Mouse (Mus musculus) ovary, postnatal 14 days (tissue): ENCODE results near the gene Catsperg1.
"Not testable (repeated sequence)": the region's sequence is repeated elsewhere in the genome, so short reads cannot be mapped to it uniquely, and the experiment has no call there.

Experiments used
- DNase-seq: peaks from one replicate; pipeline ENCODE4 v3.0.0; 2022; ENCODE audit warnings: low spot score

Catsperg1 gene

DNA sequence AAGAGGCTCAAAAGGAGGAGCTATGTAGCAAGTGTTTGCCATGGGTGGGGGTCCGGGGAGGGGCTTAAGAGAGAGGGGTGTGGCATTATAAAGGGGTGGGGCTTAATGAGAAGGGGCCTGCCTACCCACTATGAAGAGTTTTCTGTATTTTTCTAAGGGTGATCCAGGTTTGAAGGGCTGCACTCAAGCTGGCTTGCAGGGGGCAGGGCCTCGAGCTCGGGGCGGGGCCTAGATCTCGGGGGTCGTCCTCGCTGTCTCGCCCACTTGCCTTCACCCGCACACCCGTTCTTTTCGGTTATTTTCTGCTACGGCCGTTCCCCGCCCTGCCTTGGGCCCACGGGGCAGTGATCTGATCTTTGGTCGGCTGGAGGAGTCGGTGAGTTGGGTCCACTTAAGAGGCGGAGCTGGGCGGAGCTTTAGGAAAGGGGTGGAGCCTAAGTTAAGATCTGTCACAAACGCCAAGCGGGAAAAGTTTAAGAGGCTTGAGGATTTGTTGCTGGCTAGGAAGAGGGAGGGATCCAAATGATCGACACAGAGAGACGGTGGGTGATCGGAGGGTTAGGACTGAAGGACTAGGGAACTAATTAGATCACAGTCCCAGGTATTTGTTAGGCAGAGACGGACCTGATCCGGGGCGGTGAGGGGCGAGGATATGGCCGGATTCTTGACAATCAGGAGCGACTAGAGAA lies 43.6 kb downstream of the Catsperg1 start, which contains the start of the genes Ggn and Spred3:
Gene Ggn, plus strand, starts transcription at position 145 of the 689 bp plus-strand sequence.
Gene Spred3, minus strand, starts transcription at position 346 of the 689 bp plus-strand sequence.
- peak; percentile 69 for DNase-seq

DNA sequence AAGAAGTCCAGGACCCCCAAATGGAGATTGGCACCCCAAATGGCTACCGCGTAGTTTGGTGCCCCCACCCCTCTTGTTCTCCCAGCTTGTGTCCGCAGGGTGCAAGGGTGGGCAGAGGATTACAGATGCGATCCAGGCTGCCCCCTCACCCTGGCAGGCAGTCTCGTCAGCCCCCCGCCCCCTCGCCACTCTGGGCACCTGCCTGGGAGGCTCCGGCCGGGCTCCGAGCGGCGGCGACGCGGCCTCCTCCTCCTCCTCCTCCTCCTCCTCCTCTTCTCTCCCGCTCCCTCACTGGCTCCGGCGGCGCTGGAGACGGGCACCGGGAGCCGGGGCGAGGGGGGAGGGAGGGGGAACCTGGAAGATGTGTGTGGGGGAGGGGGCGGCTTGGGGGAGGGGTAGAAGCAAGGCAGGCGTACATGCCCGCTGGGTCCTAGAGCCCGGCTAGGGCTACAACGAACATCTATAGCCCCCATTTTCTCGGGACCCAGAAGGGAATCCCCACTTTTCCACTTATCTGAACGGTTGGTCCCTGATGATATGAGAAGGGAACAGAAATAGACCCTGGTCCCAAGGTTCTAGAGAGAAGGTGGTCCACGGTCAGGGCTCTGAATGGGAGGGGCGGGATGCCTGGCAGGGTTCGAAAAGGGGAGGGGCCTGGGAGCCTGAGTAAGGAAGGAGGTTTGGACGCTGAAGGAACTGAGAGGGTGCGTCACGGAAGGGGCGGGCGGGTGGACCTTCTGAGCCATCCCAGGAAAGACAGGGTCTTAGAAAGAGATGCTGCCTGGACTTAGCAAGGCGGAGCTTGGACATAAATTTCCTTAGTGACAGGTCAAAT lies 44.4 kb downstream of the Catsperg1 start:
- DNase-seq: peak; percentile 57

DNA sequence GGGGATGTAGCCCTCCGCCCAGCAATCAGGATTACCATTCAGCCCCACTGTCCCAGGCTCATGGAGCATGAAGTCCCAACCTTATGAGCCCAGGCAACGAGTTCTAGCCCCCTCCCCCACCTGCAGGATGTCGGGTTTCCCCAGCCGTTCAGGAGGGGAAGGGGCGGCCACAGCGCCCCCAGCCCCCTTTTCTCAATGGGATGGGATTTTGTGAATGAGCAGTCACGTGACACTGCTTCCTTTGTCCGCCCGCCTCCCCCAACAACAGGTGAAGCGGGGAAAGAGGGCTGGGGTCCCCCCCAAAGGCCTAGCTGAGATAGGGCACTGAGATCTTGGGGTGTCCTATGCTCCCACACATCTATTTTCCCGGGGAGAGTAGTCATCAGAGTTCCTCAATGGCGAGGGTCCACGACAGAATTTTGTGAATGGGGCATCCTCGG lies 45.0 kb downstream of the Catsperg1 start:
- no peak for DNase-seq

DNA sequence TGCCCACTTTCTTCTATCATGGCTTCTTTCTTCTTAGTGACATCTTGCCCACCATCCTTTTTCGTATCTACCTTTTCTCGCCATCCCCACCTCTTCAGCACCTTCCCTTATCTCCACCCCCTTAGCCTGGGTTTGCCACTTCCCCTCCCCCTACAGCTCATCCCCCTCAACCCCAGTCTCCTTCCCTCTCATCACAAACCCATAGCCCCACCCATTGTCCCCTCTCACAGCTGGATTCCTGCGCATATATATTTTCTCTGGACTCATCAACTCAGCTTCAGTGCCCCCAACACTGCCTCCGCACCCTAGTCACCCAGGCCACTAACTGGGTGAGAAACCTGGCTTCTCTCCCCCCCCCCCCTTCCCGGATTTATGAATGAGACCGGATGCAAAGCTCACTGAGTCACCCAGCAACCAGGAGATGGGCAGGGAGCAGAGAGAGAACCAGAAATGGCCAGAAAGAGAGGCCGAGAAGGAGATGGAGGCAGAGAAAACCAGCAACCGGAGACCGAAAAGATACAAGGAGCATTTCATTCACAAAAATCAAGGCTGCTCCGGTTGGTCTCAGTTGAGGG lies 45.6 kb downstream of the Catsperg1 start:
- DNase-seq: no peak

DNA sequence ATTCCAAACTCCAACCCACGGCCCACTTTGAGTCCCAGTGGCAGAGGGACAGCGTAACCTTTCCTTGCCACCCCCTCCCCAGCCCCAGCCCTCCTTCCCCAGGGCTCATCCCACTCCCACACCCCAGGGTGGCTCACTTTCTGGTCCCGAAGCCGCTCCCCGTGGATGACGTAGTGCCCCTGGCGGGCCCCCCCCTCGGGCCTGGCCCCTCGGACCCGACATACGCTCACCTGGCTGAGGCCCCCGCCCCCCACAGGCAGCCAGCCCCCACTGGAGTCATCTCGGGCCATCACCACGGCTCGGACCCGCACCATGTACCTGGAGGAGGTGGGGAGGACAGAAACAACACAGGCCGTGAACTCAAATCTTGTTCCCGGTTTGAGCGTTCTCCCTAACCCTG lies 46.2 kb downstream of the Catsperg1 start:
- no peak for DNase-seq

DNA sequence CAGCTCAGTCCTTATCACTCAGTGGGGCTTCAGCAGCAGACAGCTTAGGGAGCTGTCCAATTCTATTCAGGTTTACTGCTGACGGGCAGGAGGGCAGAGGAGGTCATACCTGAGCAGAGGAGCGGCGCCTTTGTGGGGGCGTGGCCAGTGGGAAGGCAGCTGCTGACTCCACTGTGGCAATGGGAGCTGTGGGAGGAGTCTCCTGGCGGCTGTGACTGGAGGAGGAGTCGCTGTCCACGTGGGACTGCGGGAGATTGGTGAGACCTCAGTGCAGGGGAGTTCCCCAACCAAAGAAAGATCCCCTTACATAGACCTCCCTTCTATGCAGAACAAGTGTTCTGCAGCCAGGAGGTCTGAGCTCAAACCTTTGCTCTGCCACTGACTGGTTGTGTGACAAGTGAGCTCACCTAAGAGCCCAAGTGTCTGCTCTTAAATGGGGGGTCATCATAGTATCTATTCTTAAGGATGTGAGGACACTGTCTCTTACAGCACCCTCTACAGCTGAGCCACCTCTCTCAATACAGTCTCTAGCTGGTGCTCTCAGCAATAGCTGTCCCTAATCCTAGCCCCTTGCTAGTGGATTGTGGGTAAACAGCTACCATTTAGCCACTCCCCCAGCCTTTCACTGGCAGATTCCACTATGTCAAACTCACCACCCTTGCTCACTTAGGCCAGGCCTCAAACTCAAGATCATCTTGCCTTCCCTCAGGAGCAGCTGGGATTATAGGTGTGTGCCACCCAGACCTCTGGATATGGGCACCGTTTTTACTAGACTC lies 50.9 kb downstream of the Catsperg1 start:
- no peak for DNase-seq

DNA sequence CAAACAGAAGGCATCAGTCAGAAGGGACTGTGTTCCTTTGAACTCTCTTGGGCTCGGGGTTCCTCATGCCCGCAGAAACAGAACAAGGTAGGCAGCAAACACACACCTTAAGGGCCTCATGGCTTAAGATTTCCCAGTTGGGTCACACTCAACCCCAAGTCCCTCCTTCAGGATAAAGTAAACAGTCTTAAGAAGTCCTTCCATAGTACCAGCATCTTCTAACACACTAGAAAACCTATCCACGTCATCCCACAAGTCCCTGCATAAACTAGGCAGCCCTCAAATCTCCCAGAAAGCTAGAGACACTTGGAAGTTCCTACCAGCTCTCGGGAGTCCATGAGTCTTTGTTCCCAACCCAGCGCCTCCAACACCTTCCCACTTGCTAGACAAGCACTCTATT lies 51.5 kb downstream of the Catsperg1 start:
- DNase-seq: no peak

DNA sequence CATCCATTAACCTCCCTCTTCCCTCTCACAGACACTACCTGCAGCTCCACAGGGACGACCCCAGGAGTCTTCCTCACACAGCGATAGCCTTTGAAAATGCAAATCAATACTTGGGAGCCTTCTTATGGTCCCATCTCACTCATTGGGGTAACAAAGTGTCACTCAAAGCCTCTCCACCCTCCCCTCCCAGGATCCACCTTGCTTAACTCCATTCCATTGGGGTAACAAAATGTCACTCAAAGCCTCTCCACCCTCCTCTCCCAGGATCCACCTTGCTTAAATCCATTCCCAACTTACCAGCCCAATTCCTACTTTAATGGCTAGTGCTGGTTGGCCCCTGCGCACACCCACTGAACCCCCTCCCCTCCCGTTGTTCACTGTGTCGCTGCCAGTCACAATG lies 55.6 kb downstream of the Catsperg1 start:
- DNase-seq: no peak

DNA sequence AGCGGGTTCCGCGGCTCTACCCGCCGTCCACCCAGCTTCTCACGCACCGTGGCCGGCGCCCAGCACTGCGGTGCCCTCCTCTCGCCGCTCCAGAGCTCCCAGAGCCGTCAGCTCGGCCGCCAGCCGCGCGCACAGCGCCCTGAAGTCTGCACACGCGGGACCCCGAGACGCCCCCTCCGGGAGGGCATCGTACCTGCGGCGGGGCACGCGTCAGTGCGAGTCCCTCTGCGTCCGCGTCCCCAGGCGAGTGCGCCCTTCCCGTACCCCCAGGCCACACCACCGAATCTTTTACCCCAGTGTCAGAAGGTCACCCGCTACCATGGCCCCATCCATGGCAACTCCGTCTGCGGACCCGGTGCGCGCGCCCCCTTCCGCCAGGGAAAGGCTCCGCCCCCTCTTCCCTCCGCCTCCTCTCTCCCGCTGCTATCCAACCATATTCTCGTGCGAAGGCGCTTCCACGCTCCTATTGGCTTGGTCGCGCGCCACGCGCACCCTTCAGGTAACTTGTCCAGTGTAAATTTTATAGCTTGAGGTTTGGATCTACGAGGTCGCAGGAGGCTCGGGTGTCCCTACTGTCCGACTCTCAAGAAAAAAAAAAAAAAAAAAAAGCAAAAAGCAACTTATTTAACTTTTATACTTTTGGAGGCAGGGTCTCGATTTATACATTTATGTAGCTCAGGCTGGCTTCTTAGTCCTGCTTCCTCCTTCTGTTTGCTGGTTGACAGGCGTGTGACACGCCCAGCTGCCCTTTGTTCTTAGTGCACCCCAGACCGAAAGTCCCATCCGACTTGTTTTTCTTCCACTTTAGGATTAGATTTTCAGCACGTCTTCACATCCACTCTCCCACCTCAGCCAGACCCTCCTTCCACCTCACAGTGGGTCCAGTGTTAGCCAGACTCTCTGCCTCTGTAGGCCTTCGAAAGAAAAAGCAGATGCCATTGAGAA lies 57.7 kb downstream of the Catsperg1 start, which contains the start of gene Fam98c:
Gene Fam98c, minus strand, starts transcription at position 397 of the 945 bp plus-strand sequence.
- peak; percentile 73 for DNase-seq

DNA sequence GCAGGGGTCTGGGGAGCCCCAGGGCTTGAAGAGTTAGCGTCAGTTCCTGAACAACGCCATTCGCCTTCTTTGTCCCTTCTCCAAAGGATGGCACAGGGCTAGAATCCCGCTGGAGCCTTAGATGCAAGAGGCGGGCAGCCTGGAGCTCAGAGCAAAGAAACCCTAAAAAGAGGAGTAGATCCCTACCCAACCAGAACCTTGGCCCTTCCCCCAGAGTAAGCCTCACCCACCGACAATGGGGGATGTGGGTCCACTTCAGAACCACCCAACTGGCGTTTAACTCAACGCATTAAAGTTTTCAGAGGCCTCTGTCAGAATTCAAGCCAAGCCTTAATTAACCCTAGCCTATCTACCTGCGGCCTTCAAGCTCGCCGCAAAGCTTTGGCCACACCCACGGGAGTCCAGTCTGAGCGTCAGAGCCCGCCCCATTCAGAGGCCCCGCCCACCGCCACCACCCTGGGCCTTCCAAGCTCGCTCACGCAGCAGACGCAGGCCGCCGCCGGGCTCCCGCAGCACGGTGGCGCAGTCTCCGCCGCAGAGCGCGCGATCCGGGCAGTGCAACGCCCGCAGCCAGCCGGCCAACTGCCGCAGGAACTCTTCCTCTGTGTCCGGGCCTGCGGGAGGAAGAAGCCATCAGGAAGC lies 58.5 kb downstream of the Catsperg1 start:
- peak; percentile 74 for DNase-seq

DNA sequence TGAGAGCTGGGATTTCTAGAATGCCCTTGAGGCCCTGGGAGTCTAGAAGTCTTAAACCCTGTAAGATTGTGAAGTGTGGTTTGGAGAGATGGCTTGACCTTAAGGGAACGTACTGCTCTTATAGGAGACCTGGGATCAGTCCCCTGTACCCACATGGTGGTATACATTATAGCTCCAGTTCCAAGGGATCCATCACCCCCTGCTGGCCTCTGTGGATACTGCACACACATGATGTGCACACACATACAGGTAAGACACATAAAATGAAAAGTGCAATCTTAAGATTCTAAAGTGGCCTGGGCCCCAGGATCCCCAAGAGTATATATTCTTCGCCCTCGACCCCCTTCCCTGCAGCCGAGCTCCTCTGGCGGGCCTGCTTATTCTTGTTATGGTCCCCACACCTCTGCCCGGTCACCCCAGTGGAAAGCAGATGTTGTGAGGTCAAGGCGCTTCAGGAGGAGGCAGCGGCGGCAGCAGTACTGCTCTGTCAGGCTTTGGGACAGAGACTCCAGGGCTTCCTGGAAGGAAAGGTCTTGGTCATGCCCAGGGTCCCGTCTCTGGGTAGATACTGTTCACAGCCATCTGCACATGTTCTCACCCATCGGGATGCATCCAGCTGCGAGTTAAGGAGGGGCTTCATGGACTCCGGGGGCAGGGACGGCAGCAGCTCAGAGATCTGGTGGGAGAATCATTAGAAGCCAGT lies 59.7 kb downstream of the Catsperg1 start:
- DNase-seq: no peak

DNA sequence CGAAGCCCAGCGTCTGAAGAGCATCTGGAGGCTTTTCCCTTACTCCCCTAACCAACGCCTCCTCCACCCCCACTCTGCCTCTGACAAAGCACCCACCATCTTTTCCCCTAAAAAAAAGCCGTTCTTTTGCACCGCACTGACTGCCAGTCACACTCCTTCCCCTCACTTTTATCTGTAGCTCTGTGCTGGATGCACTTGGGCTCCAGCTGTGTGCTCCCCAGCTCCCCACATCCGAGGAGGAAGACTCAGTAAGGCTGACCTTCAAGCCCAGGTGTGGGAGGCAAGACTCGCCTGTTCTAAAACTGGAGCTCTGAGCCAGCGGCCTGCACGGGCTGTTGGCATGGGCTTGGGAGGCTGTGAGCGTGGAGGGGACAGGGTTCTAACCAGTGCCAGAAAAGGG lies 62.3 kb downstream of the Catsperg1 start:
- no peak for DNase-seq

DNA sequence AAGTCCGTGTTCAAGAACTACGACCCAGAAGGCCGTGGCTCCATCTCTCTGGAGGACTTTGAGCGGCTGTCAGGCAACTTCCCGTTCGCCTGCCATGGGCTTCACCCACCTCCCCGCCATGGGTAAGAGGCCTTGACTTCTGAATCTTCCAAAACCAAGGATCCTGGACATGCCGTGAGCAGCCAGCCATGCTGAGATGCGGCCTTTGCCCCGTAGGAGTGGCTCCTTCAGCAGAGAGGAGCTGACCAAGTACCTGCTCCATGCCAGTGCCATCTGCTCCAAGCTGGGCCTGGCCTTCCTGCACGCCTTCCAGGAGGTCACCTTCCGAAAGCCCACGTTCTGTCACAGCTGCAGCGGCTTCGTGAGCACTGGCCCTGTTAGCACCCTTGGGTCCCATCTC lies 65.1 kb downstream of the Catsperg1 start:
- no peak for DNase-seq

DNA sequence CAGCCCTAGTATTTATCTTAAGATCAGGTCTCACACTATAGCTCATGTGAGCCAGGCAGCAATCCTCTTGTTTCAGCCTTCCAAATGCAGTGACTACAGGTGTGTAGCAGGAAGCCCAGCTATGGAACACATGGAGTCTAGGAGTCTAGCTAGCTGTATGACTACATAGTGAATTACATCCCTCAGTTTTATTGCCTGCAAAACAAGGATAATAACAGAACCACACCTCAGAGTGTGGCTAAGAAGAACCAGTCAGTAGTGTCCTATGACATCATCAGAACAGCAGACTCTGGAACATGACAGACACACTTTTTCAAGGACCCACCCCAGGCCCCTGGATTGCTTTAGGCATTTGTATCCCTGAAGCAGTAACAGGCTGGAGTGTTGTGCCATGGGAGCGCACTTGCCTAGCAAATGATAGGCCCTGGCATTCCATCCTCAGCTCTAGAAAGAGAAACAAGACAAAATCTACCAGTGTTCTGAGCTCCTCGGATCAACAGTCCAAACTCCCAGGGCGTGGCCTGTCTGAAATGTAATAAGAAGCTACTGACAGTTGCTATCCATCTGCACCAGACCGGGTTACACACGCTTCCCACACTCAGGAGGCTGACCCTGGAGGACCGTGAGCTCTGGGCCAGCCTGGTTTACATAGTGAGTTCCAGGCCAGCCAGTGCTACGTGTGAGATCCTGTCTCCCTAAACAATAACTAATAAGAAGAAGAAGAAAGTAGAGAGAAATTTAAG lies 67.0 kb downstream of the Catsperg1 start:
- no peak for DNase-seq

DNA sequence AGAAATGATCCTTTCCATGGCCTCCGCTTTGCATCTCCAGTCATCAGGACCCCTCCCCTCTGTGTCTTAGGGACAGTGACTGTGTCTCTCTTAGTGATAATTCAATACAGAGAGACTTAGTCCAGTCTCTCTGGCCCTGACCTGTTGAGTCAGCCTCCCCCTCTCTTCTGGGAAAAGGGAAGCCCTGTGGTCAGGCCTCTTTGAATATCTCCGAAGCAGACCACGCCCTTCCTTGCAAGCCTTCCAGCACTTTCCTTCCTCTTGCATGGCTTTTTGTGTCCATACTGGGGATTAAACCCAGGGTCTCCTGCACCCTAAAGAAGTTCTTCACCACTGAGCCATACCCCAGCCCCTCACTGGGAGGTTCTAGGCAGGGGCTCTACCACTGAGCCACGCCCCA lies 69.8 kb downstream of the Catsperg1 start:
- no peak for DNase-seq

DNA sequence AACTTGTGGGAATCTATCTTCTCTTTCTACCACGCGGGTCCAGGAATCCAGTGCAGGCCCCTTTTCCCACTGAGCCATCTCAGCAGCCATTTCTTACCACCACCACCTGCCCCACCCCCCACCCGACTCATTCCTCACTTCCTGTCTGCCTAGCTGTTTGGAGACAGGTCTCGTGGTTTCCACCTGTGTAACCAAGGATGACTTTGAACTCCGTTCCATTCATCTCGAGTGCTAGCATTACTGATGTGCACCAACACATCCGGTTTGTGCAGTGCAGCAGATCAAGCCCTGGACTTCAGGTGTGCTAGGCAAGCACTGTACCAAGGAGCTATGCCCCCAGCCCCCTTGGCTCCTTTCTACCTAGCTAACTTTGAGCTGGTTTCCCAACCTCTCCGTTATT lies 72.4 kb downstream of the Catsperg1 start:
- DNase-seq: no peak

DNA sequence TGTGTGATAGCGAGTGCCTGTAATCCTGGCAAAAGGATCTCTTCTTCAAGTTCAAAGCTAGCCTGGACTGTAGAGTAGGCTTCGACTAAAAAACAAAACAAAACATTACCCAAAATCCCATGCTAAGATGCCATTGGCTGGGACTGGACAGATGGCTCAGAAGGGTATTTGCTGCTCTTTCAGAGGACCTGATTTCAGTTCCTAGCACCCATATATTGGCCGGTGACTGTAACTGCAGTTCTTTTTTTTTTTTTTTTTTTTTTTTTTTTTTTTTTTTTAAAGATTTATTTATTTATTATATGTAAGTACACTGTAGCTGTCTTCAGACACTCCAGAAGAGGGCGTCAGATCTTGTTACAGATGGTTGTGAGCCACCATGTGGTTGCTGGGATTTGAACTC lies 74.6 kb downstream of the Catsperg1 start:
- not testable (repeated sequence) for DNase-seq

DNA sequence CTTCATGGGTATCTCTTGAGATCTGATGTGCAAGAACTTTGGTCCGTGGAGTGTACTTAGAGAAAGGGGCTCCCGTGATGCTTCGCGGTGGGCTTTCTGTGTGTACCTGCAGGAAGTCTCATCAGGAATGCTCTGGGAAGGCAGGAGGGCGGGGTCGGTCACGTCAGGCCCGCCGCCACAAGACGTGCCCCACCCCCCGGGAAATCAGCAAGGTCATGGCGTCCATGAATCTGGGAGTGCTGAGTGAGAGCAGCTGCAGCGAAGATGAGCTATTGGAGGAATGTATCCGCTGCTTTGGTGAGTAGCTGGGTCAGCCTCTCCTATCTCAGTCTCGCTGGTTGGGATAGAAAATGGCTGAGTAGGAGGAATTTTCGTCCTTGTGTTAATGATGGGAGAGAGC lies 76.4 kb downstream of the Catsperg1 start:
- no peak for DNase-seq
